Mouse (Mus musculus) gastrocnemius, postnatal 14 days (tissue): ENCODE data around the gene Sorcs1. TPM values are rescaled to one million over a fixed set of nuclear protein-coding genes. Genes with fewer than 3 reads are reported as not detected.
A peak's percentile ranks its signal among the peaks of the same experiment; 100 is the strongest.

Source experiments
- DNase-seq: peaks from one replicate; pipeline ENCODE4 v3.0.0; 2021; ENCODE audit warnings: mixed read lengths
- intact Hi-C: fragments of 180-260 bp; cut with DNase I; formaldehyde crosslinking; loops from one replicate; pipeline ENCODE4 v1.15.1; 2025; ENCODE audit warnings: low total_unique reads
- total RNA-seq, 2 experiments: library from RNA; stranded (reverse); gene quantifications; 2 replicates each; pipeline ENCODE4 v1.2.3; 2021

The Sorcs1 gene
- total RNA-seq, 2 experiments from 2014 or later = 0.84 to 2.0 TPM

GRCm38 (mm10) chr19:50326151-50326550 is 352.3 kb downstream of the Sorcs1 start:
- intact Hi-C loops = no loop called here
- no peak for DNase-seq

- intact Hi-C loops = no loop called here
- peak; percentile 15 for DNase-seq
These were observed 352.8 kb downstream of the Sorcs1 start for GRCm38 (mm10) chr19:50325686-50326085.

- no peak for DNase-seq
- intact Hi-C loops = no loop called here
These were observed 371.4 kb downstream of the Sorcs1 start for GRCm38 (mm10) chr19:50307046-50307445.

GRCm38 (mm10) chr19:50294205-50294604 is 384.2 kb downstream of the Sorcs1 start:
- intact Hi-C loops = no loop called here
- DNase-seq = no peak

DNA sequence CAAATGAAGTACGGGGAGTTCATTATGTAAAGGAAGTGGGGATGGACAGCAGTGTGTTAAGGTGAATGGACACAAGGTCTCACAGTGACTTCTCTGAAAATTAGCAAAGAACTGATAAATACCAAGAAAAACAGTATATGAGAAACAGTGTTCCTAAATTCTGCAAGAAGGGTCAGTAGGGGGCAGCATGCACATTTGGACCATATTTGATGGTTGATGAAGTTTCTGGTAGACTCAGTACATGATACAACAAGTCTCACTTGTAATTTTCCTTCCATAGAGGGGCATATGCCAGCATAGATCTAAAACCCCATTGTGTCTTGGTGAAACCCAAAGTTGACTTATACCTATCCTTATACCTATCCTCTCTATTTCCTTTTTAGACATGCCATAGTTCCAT is 414.0 kb downstream of the Sorcs1 start:
- intact Hi-C loops = no loop called here
- no peak for DNase-seq

GRCm38 (mm10) chr19:50258718-50259413 is 419.6 kb downstream of the Sorcs1 start:
- intact Hi-C loops = no loop called here
- DNase-seq = peak; percentile 10

DNA sequence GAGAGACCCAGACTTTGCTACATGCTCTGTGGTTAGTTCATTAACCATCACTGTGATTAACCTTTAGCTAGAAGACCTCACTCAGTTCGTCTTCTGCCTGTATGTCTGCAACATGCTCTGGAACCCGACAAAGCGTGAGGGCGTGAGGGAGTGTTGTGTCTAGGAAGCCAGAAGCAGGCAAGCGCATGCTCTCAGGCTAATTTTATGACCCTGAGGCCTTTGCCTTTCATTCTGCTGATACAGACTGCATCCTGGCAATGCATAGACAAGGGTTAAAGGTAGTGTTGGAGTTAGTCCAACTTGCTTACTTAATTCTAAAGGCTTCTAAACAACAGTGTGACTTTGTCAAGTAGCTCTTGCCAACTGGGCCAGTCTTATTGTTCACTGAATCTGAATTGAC is 458.0 kb downstream of the Sorcs1 start:
- DNase-seq = no peak
- intact Hi-C loops = no loop called here

- DNase-seq = no peak
- intact Hi-C loops = no loop called here
These were observed 463.8 kb downstream of the Sorcs1 start for GRCm38 (mm10) chr19:50214466-50215228.

- intact Hi-C loops = no loop called here
- DNase-seq = no peak
These were observed 468.0 kb downstream of the Sorcs1 start for GRCm38 (mm10) chr19:50210456-50210855.

DNA sequence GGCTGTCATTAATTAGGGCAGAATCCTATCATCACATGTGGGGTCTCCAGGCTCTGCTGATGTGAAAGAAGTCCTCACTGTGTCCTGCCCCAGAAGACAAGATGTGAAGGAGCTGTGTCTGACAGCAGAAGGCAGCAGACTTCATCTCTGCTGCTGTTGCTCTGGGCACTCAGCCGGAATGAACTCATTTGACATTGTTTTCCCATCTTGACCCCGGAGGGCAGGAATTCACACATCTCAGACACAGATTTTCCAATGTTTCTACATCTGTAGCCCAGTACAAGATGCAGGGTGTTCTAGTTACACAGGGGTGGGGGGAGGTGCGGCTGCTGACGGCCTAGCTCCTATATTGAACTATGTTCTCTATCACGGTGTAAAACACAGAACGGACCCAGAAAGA is 474.1 kb downstream of the Sorcs1 start:
- intact Hi-C loops = no loop called here
- DNase-seq = no peak

GRCm38 (mm10) chr19:50196592-50196991 is 481.9 kb downstream of the Sorcs1 start:
- intact Hi-C loops = no loop called here
- DNase-seq = no peak

GRCm38 (mm10) chr19:50185769-50186715 is 492.4 kb downstream of the Sorcs1 start:
- intact Hi-C loops = no loop called here
- DNase-seq = no peak

DNA sequence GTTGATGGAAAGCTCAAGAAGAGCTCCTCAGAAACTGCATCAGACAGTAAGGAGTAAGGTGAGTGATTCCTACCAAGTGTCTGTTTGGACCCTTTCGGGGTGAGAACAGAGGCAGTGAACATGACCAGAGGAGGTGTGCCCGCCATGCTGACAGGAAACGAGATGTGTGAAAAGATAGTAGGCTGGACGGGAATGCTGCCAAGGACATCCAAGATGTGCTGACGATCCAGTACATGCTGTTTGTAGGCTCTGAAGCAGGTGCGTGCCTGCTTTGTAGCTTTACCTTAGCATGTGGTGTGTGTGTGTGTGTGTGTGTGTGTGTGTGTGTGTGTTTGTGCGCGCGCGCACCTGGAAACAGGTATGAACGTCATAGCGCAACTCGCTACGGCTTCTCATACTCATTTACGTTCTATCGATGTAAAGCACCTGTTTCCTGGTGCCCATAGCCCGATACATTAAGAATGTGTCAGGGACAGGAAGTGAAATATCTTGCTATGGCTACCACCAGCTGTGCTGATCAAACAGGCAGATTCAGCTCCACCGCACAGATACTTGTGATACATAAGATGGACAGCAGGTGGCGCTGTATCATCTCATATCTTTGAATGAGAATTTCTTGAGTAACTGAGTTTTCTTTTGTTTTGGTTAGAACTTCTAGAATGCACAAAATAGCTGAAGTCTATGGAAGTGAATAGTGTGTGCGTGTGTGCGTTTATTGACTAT is 493.4 kb downstream of the Sorcs1 start:
- intact Hi-C loops = no loop called here
- DNase-seq = peak; percentile 8

DNA sequence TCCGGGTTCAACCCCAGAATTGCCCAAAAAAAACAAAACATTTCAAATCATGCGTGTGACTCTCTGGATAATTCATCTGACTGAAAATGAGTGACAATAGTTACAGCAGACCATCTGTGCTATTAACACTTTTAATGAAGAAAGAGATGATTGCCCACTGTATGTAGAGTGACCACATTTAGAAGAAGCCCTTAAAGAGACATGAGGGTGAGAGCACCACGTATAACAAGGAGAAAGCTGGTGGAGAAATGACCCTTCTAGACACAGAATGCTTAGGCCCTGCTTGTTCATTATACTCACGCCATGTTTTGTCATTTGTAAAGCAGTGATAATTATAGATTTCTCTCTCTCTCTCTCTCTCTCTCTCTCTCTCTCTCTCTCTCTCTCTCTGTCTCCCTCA is 499.6 kb downstream of the Sorcs1 start:
- intact Hi-C loops = no loop called here
- no peak for DNase-seq

GRCm38 (mm10) chr19:50178151-50178550 is 500.3 kb downstream of the Sorcs1 start:
- intact Hi-C loops = no loop called here

GRCm38 (mm10) chr19:50171849-50172248 is 506.6 kb downstream of the Sorcs1 start:
- intact Hi-C loops = no loop called here
- no peak for DNase-seq

More at GRCm38 (mm10) chr19:50178151-50178550, 500.3 kb downstream of the Sorcs1 start:
- DNase-seq = no peak

DNA sequence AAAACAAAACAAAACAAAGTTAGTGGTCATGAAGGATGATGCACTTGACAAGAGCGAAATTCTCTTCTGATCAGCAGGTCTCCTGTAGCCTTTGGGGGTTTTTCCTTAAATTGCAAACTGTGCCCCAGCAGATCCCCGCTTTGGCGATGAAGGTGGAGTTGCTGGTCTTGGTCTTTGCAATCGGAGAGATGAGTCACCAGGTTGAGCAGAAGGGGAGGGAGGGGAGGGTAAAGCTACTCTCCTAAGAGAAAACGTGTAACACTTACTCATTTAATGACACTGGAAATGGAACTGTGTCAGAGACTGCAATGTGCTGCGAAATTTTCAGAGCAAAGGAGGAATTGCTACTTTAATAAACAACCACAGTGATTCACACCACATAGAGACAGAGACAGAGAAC is 527.3 kb downstream of the Sorcs1 start:
- intact Hi-C loops = no loop called here
- DNase-seq = no peak

DNA sequence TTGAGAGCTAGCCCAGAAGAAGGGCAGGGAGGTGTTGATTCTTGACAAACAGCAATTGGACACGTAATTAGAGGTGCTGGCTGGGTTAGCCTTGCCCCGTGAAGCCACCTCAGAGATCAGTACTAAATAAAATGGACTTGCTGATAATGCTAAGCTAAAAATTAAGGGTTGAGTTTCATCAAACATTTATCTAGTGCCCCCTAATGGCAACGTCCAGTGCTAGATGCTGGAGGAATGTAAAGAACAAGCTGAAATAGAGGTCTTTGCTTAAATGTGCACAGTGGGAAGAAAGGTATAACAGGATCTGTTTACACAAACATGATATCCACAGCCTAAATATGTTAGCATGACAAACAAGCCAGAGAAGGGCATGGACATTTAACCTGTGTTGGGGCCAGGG is 532.5 kb downstream of the Sorcs1 start:
- no peak for DNase-seq
- intact Hi-C loops = no loop called here

DNA sequence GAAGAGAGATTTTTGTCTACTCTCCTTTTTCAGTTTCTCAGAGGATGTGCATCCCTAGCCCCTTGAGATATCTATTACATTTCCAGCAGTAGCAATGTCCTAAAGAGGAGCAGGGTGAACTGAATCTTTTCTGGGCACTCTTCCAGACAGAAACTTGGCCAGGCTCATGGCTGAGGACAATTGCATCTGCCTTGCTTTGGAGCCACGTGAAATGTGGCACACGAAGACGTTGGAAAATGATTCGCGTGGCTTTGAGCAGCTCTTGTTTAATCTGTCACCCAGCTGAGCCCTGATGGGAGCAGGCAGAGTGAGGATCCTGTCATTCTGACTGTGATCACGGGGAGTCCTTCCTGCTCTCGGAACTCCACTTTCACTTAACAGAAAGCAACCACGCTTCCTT is 536.6 kb downstream of the Sorcs1 start:
- intact Hi-C loops = no loop called here
- no peak for DNase-seq
